Mouse (Mus musculus) urinary bladder, postnatal 14 days (tissue): ENCODE measurements around the gene Cep112.

Experiments
- DNase-seq: peaks from one replicate; pipeline ENCODE4 v3.0.0; 2021; ENCODE audit warnings: low spot score

Gene Cep112

GRCm38 (mm10) chr11:108880546-108880945, 455.6 kb downstream of the Cep112 start:
- no peak for DNase-seq

- DNase-seq = no peak
These were observed 456.7 kb downstream of the Cep112 start for GRCm38 (mm10) chr11:108881662-108882061.

GRCm38 (mm10) chr11:108885276-108885896, 460.4 kb downstream of the Cep112 start:
- no peak for DNase-seq

- DNase-seq = no peak
These were observed 461.1 kb downstream of the Cep112 start for GRCm38 (mm10) chr11:108886060-108886459.

GRCm38 (mm10) chr11:108889121-108889520, 464.1 kb downstream of the Cep112 start:
- DNase-seq = peak; percentile 38

- no peak for DNase-seq
These were observed 465.6 kb downstream of the Cep112 start for GRCm38 (mm10) chr11:108890544-108890943.

GRCm38 (mm10) chr11:108891111-108891870, 466.3 kb downstream of the Cep112 start:
- DNase-seq = peak; percentile 58

GRCm38 (mm10) chr11:108891871-108892380, 466.9 kb downstream of the Cep112 start:
- no peak for DNase-seq

GRCm38 (mm10) chr11:108892406-108892805, 467.4 kb downstream of the Cep112 start:
- no peak for DNase-seq

GRCm38 (mm10) chr11:108893232-108893790, 468.3 kb downstream of the Cep112 start:
- DNase-seq = no peak

- DNase-seq = no peak
These were observed 469.0 kb downstream of the Cep112 start for GRCm38 (mm10) chr11:108893855-108894510.

GRCm38 (mm10) chr11:108897034-108897433, 472.0 kb downstream of the Cep112 start:
- no peak for DNase-seq

GRCm38 (mm10) chr11:108898063-108898462, 473.1 kb downstream of the Cep112 start:
- no peak for DNase-seq

GRCm38 (mm10) chr11:108898483-108898882, 473.5 kb downstream of the Cep112 start:
- DNase-seq = no peak

- no peak for DNase-seq
These were observed 475.9 kb downstream of the Cep112 start for GRCm38 (mm10) chr11:108900718-108901488.

GRCm38 (mm10) chr11:108901670-108902069, 476.7 kb downstream of the Cep112 start:
- DNase-seq = no peak

GRCm38 (mm10) chr11:108902303-108902702, 477.3 kb downstream of the Cep112 start:
- no peak for DNase-seq

- DNase-seq = no peak
These were observed 481.7 kb downstream of the Cep112 start for GRCm38 (mm10) chr11:108906590-108907254.

GRCm38 (mm10) chr11:108909396-108910195, 484.6 kb downstream of the Cep112 start:
- DNase-seq = no peak
